Mouse (Mus musculus) cortical plate, adult 2 months (tissue): ENCODE measurements around the gene Mat2a. TPM values are rescaled to one million over a fixed set of nuclear protein-coding genes. Genes with fewer than 3 reads are reported as not detected.

Experiments
- H3K27ac ChIP-seq: fragments of 200-500 bp; 2 replicates; pipeline ENCODE4 v1.5.1; 2012; ENCODE audit warnings: low read length, control low read depth, inconsistent platforms; ENCODE audit not compliant: insufficient read depth
- H3K4me1 ChIP-seq: fragments of 200-500 bp; 2 replicates; pipeline ENCODE4 v1.6.1; 2011; ENCODE audit warnings: low read length; ENCODE audit not compliant: control insufficient read depth, insufficient read depth
- H3K4me3 ChIP-seq: fragments of 200-500 bp; 2 replicates; pipeline ENCODE4 v1.5.1; 2011; ENCODE audit warnings: mild to moderate bottlenecking, low read length, control low read depth; ENCODE audit not compliant: insufficient read depth
- CTCF ChIP-seq: fragments of 200-500 bp; IDR thresholded peaks from 2 replicates; pipeline ENCODE4 v1.5.1; 2011; ENCODE audit warnings: mild to moderate bottlenecking, control low read depth, low read length; ENCODE audit not compliant: insufficient read depth; ENCODE audit errors: extremely low read depth
- POLR2A ChIP-seq: fragments of 200-500 bp; IDR thresholded peaks from 2 replicates; pipeline ENCODE4 v1.6.1; 2011; ENCODE audit warnings: mild to moderate bottlenecking, low read length, control low read depth; ENCODE audit not compliant: insufficient read depth; ENCODE audit errors: extremely low read depth
- polyA plus RNA-seq: library from polyadenylated mRNA; depleted of rRNA; stranded (reverse); fragments of >200 nt; gene quantifications from 2 replicates; pipeline ENCODE4 v1.2.3, GENCODE M21; 2012

The Mat2a gene
- polyA plus RNA-seq, 1 experiment: 180 TPM

DNA sequence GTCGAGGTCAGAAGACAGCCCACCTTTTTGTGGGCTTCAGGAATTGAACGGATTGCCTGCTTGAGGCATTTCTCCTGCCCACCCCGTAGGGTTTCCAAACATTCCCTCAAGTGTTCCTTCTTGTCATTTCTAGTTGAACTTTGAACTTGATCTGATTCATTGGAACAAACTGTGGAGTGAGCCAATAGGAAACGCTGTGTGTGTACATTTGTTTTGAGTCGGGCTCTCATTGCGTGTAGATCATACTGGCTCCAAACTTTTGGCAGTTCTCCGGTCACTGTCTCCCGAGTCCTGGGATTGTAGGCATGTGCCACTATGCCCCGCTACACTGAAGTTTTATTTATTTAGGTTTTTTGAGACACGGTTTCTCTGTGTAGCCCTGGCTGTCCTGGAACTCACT, 18.5 kb downstream of the Mat2a start:
- Histone ChIP-seq H3K27ac (no peak overlapping the region), H3K4me1 (no peaks in the 10 kb centered on the region; the same call in 1 of the 2 replicates), H3K4me3 (no peak overlapping the region)
- TF ChIP-seq CTCF (no peak), POLR2A (no peak)

DNA sequence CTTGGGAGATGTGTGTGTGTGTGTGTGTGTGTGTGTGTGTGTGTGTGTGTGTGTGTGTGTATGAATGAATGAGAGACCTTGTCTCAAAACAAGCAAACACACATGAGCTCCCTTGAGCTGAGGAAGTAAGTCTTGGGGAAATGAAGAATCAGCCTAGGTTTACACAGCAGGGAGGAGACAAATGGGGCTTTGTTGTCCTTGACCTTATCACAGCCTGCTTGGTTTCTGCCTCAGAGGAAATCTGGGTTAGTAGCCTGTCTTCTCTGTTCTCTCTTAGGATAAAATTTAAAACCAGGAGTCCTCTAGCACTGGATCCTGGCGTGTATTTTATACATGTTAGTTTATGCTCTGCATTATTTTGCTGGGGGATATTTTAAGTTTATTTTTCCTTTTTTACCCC, 19.6 kb downstream of the Mat2a start:
- H3K4me3 ChIP-seq: no peak overlapping the region
- H3K27ac ChIP-seq: no peak overlapping the region
- peaks cover 3% of the 10 kb centered on the region for H3K4me1 ChIP-seq
- no peak for TF ChIP-seq POLR2A

DNA sequence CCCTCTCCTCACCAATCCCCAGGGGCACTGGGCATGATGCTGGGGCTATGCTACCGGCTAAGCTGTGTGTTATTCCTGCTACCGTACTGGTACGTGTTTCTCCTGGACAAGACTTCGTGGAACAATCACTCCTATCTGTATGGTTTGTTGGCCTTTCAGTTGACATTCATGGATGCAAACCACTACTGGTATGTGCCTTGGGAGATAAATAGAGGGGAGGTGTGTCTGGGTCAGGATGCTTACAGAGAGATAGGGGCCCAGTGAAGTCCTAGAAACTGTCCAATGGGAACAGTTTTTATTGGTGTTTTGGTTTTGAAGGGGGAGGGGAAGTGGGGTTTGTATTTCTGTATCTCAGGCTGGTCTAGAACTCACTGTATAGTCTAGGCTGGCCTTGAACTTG, 21.1 kb downstream of the Mat2a start:
- no peak overlapping the region for H3K4me3 ChIP-seq
- TF ChIP-seq CTCF: no peak
- TF ChIP-seq POLR2A: no peak

DNA sequence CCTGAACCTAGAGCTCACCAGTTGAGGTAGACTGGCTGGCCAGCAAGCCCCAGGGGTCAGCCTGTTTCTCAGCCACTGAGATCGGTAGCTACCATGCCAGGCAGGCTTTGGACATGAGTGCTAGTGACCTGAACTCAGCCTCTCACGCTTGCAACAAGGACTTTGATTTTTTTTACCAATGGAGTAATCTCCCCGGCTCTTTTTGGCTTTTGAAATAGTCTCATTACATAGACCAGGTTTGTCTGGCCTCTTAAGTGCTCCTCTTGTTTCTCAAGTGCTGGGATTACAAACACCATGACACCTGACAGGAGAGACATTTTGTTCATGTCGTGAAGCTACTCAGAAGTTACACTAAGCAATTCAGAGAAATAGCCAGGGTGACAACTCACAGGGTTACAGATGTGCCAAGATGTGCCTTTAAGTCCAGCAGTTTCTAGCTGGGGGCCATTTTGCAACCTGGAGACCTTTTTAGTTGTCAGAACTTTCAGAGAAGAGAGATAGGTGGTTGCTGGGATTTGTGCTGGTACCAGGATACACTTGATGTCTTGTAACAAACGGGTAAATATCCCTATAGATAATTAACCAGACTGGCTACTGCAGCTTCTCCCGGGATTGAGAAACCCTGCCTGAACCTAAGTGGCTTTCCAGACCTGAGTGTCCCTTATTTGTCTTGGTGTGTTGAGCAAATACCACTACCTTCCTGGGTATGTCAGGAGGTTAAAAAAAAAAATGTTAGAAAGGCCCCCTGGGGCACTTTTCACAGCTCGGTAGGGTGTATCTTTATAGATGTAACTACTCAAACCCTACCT, 23.2 kb downstream of the Mat2a start:
- no peak overlapping the region for H3K27ac ChIP-seq
- H3K4me1 ChIP-seq: peaks cover 3% of the 10 kb centered on the region
- TF ChIP-seq POLR2A (no peak), CTCF (no peak)
- no peak overlapping the region for H3K4me3 ChIP-seq

More for the DNA sequence above, 21.1 kb downstream of the Mat2a start:
- peaks cover 3% of the 10 kb centered on the region for H3K4me1 ChIP-seq
- no peak overlapping the region for H3K27ac ChIP-seq

DNA sequence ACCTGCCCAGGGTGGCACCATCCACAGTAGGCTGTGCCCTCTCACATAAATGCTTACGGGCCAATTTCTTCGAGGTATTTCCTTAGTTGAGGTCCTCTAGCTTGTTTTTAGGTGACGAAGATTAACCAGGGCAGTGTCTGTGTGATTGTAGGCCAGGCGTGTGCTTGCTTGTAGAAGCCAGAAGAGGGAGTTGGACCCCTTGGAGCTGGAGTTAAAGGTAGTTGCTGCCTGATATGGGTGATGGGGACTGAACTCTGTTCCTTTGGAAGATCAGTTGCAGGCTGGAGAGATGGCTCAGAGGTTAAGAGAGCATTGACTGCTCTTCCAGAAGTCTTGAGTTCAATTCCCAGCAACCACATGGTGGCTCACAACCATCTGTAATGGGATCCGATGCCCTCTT, 24.2 kb downstream of the Mat2a start:
- Histone ChIP-seq H3K4me3 (peak overlapping the region; percentile 87; the same call in 1 of the 2 replicates), H3K27ac (no peak overlapping the region), H3K4me1 (peaks cover 3% of the 10 kb centered on the region)
- TF ChIP-seq POLR2A: no peak
- TF ChIP-seq CTCF: no peak

DNA sequence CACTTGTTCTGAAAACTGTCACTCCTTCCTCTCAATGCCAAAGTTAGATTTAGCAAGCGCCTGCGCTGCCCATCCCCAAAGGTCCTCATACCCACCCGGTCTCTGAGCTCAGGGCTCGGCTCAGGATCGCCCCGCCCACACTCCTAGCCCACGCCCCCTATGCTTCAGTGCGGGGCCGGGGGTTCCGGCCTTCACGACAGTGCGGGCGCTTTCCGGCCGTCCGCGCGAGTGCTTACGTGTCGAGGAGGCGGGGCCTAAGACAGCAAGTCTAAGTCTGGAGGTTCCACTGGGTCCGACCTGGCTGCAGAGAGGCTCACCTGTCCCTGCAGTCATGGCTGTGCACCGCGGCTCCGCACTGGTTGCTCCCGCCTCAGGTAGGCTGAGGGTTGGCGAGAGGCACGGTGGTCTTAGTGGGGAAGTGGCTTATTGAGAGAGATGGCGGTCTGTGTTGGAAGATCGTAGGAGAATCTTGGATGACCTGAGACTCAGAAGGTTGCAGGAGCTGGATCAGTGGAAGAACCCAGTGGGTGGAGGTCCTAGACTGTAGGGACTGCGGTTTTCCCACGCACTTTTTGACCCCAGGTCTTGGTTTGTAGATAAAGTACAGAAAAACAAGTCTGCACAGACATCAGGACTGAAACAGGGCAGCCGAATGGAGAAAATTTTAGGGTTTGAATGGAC, 25.1 kb downstream of the Mat2a start, which contains the start of gene Ggcx:
TSS of gene Ggcx (plus strand) at position 233 of the 681 bp plus-strand sequence.
- Histone ChIP-seq H3K4me1 (peaks cover 3% of the 10 kb centered on the region), H3K27ac (0 out of 2 replicates have a peak within 1 kb of the TSS, but pooled peaks have one; percentile 16), H3K4me3 (peak within 1 kb of the TSS; percentile 87)
- TF ChIP-seq CTCF: no peak
- peak; percentile 77 for TF ChIP-seq POLR2A

GRCm38 (mm10) chr6:72410518-72410917, 28.8 kb downstream of the Mat2a start:
- Histone ChIP-seq H3K27ac (no peak overlapping the region), H3K4me1 (peaks cover 2% of the 10 kb centered on the region; the same call in 1 of the 2 replicates), H3K4me3 (no peak overlapping the region)
- TF ChIP-seq CTCF (no peak), POLR2A (no peak)

DNA sequence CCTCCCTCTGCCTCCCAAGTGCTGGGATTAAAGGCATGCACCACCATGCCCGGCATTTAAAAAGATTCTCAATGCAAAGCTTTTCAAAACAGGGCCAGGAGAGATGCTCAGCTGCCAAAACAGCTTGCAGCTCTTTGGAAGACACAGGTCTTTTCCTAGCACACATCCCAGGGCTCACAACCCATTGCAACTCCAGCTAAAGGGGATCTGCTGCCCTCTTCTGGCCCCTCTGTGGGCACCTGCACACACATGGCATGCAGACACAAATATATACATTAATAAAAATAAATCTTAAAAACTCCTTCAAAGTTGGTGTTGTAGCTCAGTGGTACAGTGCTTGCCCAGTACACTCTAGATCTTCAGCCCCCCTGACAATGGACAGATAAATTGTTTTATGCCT, 29.4 kb downstream of the Mat2a start:
- Histone ChIP-seq H3K27ac (no peak overlapping the region), H3K4me1 (no peaks in the 10 kb centered on the region; the same call in 1 of the 2 replicates), H3K4me3 (no peak overlapping the region)
- TF ChIP-seq CTCF: no peak
- no peak for TF ChIP-seq POLR2A

GRCm38 (mm10) chr6:72409567-72409966, 29.8 kb downstream of the Mat2a start:
- TF ChIP-seq CTCF: peak; percentile 62
- TF ChIP-seq POLR2A: no peak
- Histone ChIP-seq H3K4me3 (no peak overlapping the region), H3K27ac (no peak overlapping the region), H3K4me1 (no peaks in the 10 kb centered on the region)
